Mouse (Mus musculus) heart, postnatal 4 days (tissue): ENCODE measurements around the gene Abcc9. TPM values are rescaled to one million over a fixed set of nuclear protein-coding genes. Genes with fewer than 3 reads are reported as not detected.

Source experiments
- DNase-seq: peaks from one replicate; pipeline ENCODE4 v3.0.0; 2021
- total RNA-seq, 2 experiments: library from RNA; stranded (reverse); gene quantifications; 2 replicates each; pipeline ENCODE4 v1.2.3; 2021

Gene Abcc9
- total RNA-seq, 2 experiments from 2014 or later, result 180 to 189 TPM

DNA sequence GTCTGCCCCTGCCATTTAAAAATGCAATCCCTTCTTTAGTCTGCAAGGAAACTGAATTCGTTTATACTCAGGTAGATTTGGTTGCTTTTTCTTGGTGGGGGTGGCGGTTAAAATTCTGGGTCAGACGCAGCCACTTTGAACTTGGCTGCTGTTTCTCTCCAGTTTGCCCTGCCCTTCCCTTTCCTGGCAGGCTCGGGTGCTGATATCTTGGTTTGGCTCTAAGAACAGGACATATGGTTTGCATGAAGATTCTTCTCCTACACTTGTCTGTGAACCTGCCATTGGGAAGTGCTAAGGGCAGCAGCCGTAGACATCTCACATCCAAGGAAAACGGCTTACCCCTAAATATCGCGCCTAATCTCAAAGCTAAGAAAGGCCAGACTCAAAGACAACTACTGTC is 89.7 kb downstream of the Abcc9 start:
- DNase-seq, result no peak

DNA sequence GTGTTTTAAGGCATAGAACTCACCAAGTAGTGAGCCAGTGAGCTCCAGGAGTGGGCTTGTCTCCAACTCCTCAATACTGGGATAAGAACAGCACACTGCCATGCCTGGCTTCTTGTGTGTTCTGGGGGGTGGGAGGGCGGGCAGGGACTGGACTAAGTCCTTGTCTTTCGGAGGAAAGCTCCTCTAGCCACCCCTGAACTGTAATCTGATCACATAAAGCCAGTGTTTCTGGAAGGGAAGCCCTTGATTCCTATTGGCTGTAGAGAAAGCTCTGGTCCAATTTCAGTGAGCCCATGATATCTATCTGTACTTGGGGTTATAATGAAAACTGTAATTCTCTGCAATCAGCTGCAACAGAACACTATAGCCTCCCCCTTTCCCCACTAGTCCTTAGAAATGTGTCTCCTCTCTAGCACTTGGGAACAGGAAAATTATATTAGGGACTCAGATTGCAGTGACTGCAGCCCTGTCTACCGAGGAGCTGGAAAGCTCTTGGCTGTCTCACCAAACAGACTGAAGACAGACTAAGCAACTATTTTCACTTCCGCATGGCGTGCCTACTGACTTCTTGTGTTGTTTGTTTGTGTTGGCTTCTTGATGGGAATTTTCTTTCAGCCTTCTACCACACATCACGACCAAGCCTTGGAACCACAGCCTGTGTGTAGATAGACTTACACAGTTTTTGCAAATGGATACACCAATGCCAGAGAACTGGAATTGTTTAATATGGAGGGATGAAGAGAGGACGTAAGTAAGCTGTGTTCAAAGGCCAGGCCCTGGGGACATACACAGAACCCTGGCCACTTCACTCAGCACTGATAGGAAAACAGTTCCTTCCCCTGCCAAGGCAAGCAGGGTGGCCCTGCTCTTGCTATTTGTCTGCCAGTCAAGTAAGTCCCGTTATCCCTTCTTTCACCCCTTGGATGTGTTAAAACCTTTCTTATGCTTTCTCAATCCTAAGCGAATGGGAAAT is 92.4 kb downstream of the Abcc9 start:
- DNase-seq, result no peak

DNA sequence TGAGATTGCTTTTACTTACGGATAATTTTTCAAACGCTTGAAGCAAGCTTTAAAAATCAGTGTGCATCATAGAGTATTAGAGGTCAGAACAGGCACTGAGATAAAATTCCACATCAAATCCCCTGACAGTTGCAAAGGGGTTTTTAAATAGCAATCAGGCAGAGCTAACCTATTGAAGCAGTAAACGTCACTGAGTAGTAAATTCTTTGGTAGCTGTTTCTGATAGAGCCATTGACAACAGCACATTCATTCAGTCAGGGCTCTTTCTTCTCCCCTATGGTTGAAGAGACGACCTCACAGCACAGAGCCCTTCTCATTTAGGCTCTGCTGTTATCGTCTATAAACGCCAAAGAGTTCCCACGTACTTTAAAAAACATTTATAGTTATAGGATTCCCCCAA is 95.0 kb downstream of the Abcc9 start:
- no peak for DNase-seq

DNA sequence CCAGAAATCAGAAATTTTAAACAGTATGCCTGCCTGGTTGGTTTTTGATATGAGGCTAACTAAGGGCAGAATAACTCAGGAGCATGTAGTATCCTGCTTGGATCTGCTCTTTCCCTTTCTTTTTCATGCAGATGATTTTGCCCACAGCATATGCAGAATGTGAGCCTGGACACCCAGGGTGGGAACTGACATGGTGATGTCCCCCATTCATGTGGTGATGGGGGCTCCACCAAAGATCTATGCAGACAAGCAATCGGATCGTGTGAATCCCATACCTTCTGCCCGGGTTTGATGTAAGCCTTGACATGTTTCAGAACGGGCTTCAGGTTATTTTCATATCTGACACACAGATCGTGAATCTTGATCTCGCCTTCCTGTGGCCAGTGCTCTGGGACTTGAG is 99.3 kb downstream of the Abcc9 start:
- DNase-seq, result no peak

DNA sequence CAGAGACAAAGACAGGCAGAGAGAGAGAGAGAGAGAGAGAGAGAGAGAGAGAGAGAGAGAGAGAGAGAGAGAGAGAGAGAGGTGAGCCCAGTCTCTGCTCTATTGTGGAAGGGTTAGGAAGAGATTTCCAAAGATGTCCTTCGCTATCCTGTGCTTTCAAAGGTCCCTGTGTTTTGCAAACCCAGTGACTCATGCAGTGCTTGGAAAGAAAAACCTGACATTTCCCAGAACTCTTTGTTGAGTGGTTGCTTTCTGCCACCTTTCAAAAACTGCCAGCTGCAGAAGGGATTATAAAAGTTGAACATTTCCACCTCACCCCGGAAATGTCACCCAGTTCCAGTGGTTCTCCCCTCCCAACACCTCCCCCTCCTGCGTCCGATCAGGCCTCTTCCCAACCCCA is 123.3 kb downstream of the Abcc9 start:
- no peak for DNase-seq

DNA sequence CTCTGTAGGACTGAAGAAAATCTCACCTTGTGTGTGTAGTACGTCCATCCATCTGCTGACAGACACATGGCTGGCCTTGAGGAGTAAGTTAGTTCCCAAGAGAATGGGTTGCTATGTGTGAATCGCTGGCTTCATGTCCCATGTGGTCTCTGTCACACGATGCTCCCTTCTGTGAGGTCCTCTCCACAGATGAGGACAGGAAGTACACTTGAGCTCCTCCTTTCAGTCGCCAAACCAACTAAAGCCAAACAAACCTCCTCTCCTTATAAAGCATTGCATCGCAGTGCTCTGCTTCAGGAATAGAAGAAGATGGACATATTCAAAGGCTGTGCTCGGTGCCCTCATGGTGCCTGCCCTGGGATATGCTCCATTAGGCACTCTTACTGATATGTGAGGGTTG is 124.3 kb downstream of the Abcc9 start:
- DNase-seq, result no peak

DNA sequence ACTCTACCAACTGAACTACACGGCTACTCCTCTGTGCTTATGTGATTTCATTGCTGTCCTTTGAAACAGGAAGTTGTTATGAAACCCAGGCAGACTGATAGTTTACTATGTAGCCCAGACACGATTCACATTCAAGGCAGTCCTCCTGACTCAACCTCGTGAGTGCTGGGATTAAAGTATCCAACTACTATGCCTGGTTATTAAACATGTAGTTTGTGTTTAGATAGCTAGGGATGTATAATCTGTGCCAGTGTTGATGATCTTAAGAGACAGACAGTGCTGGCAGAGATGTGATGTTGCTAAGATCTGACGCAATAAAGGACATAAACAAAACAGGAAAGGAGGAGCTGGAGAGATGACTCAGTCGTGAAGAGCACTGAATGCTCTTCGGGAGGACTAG is 129.2 kb downstream of the Abcc9 start:
- DNase-seq, result no peak

DNA sequence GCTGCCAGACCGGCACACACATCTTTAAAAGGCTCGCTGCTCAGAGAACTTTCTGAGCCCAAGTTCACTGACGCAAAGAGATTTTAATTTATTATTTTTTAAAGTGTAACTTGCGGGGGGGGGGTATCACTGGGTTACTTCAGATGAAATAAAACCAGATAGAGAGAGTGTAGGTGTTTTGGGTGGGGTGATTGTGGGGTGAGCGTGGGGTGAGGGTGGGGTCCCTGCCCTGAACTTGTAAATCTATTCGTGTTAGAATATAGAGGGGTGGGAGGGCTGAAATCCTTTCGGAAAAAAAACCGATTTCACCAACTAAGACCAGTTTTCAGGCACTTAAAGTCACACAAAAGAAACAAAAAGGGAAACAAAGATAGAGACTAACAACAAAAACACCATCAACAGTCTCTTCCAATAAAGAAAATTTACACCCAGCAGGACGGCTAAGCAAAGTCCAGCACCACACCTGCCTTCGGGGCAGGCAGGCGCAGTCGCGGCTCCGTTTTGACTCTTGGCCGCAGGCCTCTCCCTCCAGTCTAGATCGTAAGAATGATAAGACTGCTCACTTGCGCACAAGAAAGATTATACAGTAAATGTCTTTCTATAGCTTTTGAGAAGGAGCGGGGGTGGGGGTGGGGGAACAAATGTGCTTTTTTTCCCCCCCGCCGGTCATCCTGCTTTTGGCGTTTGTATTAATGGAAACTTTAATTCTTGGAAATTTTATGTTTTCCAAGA is 130.3 kb downstream of the Abcc9 start:
- no peak for DNase-seq

DNA sequence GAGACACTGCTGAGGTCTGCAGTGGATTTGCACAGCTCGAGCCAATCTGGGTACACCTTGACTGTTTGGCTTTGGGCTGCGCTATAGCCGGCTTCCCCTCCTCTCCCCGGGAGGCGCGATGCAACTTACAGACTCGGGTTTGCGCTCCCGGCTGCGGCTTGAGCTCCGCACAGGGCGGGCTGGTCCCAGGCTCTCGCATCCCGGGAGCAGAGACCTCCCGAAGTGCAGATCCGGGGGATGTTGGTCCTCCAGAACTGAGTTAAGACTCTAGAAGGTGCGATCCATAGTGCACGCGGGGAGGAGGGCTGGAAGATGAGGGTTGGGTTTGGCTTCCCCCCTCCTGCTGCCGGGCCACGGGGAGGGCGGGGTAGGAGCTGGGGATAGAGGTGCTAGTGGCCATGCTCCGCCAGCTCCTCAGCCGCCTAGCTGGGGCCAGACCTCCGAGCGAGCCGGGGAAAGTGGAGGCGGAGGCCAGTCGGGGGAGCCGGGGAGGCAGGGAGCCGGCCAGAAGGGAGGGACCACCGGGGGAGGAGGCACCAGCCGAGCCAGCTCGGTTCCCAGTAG is 131.0 kb downstream of the Abcc9 start, which contains the start of gene Kcnj8:
Gene Kcnj8 (minus strand): TSS at position 560 of the 564 bp plus-strand sequence.
- peak; percentile 83 for DNase-seq

DNA sequence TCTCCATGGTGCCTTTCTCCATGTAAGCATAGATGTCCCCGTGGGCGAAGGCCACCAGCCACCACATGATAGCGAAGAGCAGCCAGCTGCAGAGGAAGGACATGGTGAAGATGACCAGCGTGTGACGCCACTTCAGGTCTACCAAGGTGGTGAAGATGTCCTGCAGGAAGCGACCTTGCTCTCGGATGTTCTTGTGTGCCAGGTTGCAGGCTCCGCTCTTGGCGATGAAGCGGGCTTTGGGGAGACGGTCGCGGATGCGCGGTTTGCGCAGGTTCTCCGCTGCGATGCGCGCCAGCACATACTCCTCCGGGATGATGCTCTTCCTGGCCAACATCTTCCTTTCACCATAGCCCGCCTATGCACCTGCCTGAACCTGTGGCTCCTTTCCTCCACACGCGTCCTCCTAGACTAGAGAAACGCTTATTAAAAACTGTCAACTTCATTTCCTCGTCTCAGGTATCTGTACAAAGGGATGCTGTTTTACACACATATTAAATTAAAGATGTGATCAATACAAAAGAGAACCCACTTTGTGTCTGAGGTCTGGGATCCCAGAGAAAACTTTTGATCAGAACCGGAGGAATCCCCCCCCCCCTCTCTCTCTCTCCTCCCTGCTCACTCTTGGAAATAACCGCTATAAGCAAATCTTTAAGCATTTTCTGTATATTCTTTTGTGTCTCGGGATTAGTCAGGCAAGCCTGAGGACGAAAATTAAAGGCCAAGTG is 131.9 kb downstream of the Abcc9 start:
- no peak for DNase-seq

DNA sequence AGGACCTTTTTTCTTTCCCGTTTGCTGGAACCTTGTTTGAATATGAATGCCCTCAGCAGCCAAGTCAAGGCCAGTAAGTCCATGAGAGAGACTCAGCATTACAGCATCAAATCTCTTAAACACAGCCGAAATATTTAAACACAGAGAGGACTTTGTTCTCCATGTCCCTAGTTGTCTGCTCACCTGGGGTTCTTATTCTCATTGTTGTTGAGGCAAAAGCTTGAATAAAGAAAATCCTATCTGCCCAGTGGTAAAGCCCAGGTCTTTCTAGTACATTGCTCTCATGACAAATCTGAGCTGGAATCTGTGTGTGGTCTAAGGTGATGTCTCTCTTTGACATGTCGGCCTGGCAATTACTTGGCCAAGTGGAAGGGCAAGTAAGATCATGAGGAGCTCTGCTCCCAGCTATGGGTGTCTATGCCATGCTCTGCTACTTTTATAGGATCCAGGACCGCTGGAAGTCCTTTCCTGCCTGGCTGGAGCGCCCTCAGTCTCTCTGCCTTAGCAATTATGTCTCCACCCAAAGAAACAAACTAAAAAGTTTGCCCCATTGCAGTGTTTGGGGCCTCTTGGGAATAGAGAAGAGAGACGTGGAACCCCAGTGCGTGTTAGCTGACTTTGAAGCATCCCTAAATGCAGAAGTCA is 133.3 kb downstream of the Abcc9 start:
- no peak for DNase-seq

DNA sequence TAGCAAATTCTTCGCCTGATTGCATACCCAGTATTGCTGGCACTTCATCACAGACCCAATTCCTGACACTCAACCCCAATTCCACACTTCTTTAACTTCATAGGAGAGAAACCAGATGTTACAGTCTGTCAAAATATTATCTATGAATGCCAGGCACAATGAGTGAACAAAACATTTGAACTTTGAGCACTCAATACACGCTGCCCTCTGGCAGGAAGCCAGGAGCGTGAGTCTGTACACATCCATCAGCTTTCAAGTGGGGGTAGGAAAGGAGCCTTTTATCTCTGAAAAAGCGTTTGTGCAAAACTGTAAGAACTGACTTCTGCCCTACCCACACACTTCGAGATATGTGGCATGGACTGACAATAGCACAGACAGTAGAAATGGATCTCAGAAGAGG is 134.7 kb downstream of the Abcc9 start:
- peak; percentile 65 for DNase-seq

DNA sequence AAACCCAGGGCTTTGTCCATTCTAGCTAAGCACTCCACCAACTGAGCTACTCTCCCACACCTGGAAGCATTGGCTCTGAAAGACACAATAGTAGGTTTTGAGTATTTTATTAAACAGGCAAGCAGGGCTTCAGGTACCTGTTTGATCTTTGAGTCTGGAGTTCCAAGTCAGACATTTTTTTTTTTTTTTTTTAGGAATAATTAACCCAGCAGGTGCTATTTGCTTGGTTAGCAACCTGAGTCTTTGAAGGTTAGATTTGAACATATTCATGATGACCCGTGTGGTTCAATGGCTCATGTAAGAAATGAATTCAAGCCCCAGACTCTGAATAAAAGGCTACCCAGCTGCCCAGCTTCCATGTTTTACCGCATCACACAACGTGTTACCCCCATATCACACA is 137.4 kb downstream of the Abcc9 start:
- no peak for DNase-seq

DNA sequence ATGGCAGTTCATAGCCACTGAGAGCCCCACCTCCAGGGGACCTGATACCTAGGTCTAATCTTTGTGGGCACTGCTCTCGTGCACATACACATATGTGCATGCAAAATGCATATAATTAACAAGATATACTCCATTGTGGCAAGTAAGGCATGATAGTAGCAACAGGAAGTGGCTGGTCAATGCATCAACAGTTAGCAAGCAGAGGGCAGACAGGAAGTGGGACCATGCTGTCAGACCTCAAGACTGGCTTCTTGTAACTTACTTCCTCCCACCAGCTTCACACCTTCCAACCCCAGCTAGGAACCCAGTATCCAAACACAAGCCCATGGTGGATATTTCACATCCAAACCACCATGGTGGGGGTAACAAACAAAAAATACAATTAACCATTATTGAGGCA is 141.0 kb downstream of the Abcc9 start:
- DNase-seq, result no peak

DNA sequence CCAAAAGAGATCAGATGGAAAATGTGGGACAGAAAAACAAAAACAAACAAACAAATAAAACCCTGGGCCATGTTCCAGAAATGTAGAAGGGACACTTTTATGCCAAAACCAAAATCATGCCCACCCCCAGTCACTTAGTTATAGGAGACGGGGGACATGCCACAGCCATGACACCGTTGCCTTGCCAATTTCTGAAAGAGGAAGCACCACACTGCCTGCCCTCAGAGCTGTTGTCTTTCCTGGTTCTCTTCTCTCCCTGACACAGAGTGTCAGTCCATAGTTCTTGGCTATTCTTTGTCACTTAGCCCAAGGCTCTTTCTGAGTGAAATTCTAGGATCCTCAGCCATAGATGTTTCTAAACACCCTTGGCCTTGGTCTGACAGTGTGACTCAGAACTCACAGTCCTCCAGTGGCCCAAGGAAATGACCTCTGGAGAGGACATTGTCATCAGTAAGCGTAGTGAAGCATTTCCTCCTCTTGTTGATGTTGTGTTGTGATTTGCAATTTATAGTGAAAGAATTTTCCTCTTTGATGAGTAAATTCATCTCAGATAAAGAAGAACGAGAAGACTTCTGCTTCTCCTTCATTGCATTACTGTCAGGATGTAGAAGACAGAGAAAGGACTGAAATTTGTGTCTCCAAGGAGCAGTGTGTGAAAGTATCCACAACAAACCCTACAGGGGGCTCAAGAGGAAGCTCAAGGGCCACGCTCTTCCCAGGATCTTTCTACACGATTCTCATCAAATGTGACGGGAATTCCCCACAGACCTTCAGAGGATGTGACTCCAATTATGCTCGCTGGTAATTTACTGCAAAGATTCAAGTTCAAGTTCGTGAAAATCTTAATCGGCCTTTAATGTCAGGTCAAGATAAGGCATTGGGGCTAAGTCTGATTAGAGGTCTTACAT is 143.1 kb downstream of the Abcc9 start:
- no peak for DNase-seq

DNA sequence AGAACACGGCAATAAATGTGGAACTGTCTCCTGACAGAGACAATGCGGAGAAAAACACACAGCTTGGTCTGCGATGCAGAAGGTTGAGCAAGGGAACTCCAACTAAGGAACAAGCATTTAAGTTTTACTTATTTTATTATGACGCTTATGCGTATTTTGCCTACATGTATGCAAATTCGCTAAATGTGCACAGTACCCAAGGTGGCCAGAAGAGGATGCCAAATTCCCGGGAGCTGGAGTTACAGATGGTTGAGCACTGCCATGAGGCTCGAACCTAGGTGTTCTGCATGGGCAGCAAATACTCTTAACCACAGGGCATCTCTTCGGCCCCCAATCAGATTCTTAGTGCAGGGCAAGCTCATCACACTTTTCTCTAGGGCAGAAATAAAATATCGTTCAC is 144.0 kb downstream of the Abcc9 start:
- DNase-seq, result no peak

DNA sequence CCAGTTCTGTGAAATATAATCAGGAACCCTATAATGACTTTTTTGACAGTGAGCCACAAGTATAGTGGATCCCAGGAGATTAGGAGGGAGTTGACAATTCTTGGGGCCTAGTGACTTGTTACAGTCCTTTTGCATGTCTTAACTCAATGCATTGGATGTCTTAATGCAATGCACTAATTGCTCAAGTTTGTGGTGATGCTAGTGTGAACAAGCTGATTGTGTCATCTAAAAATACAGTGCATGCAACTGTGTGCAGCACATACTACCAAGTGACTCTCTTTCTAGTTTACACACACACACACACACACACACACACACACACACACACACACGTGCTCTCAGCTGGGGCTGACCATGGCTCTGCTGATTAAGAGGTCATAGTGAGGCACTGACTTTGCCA is 146.1 kb downstream of the Abcc9 start:
- no peak for DNase-seq

DNA sequence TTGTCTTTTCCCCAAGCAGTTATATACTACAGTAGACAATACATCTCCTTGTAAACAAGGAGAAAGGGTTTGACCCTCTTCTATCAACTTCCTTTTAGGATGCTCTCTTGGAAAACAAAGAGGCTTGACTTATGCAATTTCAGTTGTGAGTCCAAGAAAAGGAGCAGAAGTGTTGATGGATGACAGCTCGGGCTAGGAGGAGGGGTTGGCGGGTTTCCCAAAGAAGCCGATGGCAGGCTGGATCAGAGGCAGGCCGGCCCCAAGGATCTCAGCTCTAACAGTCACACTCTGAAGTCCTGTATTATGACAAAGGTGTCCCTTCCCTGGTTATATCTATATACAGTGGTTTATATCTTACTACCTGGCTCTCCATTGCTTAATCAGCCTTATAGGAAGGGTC is 150.6 kb downstream of the Abcc9 start:
- DNase-seq, result peak; percentile 58

DNA sequence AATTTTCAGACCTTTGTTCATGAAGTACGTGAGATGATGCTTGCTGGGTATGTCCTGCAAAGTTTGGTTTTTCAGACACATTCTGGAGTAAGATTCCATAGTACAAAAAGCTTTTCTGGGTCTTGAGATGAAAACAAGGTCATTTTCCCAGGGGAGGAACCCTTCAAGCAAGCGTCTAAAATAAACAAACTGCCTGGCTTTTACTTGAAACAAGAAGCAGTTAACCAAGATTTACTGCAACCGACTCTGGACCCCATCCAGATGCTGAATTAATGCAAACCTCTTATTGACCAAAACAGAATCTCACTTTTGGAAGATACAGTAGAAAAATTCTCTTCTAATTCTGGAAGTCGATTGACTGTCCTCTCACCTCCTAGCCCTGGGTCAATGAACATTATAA is 151.2 kb downstream of the Abcc9 start:
- no peak for DNase-seq

DNA sequence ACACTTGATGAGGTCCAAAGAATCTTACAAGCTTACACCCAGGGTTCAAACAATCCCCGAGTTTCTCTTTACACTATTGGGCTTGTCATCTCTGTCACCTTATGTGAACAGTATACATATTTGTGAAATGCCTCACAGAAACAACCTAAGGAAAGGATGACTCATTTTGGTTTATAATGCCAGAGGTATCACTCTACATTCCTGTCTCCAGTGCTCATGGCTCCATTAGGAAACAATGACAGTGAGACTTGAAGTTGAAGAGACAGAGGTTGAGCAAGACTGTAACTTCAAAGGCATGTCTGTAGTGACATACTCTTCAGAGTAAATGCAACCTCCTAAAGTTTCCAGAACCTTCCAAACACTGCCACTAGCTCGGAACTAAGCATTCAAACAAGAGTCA is 153.7 kb downstream of the Abcc9 start:
- no peak for DNase-seq

DNA sequence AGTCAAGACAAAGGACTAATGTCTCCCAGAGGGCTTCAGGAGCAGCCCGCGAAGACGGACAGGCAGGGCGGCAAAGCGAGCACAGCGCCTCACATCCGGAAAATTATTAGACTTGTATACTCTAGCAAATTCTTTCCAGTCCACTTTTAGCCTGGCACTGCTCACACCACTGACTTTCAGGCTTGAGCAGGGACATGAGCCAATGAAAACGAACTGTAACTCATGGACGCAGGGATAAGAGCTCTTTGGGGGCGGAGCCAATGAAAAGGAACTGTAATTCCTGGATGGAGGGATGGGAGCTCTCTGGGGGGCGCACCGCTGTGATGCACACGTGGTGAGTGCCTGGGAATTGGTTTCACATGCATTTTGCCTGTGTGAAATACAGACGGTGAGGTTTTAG is 157.0 kb downstream of the Abcc9 start:
- peak; percentile 44 for DNase-seq
